Mouse (Mus musculus) liver, embryonic 14.5 days (tissue): ENCODE data around the gene Zfp619. TPM values are rescaled to one million over a fixed set of nuclear protein-coding genes. Genes with fewer than 3 reads are reported as not detected.
"Not testable (repeated sequence)": the region's sequence is repeated elsewhere in the genome, so short reads cannot be mapped to it uniquely, and the experiment has no call there.

ENCODE experiments used
- ATAC-seq: fragments of 200-750 bp; cut with Nextera tagmentation; 2 replicates; pipeline ENCODE4 v1.8.0; 2017; ENCODE audit warnings: moderate number of reproducible peaks, mild to moderate bottlenecking, moderate library complexity; ENCODE audit not compliant: insufficient read depth
- DNase-seq, 3 experiments: peaks; one replicate each; pipeline ENCODE4 v3.0.0-alpha.2; 2012 to 2013; ENCODE audit warnings: low read depth in 3 of 3, low spot score in 3 of 3
- H3K27ac ChIP-seq: fragments of 300-500 bp; sonication (generic); 2 replicates; pipeline ENCODE4 v1.5.1; 2014; ENCODE audit warnings: moderate library complexity, mild to moderate bottlenecking, control low read depth, inconsistent platforms
- H3K27me3 ChIP-seq: fragments of 300-500 bp; sonication (generic); 2 replicates; pipeline ENCODE4 v1.6.1; 2014; ENCODE audit warnings: mild to moderate bottlenecking, low read length, moderate library complexity; ENCODE audit not compliant: control insufficient read depth, insufficient read depth
- H3K36me3 ChIP-seq: fragments of 300-500 bp; sonication (generic); replicated peaks from 2 replicates; pipeline ENCODE4 v1.6.1; 2014; ENCODE audit warnings: low read depth; ENCODE audit not compliant: control insufficient read depth, insufficient read depth
- H3K4me1 ChIP-seq, 2 experiments: fragments of 200-500 bp in 1 of 2; fragments of 300-500 bp in 1 of 2; sonication (generic) in 1 of 2; replicated peaks; 2 replicates each; pipeline ENCODE4 v1.6.1; 2012 to 2014; ENCODE audit warnings: antibody characterized with exemption in 1 of 2, inconsistent platforms in 1 of 2, low read length in 1 of 2; ENCODE audit not compliant: control insufficient read depth in 2 of 2, insufficient read depth in 2 of 2
- H3K4me2 ChIP-seq: fragments of 300-500 bp; sonication (generic); 2 replicates; pipeline ENCODE4 v1.6.1; 2014; ENCODE audit warnings: low read depth, mild to moderate bottlenecking, control low read depth, moderate library complexity
- H3K4me3 ChIP-seq, 2 experiments: fragments of 200-500 bp in 1 of 2; fragments of 300-500 bp in 1 of 2; sonication (generic) in 1 of 2; 2 replicates each; pipeline ENCODE4 v1.5.1; 2012 to 2014; ENCODE audit warnings: low read depth in 2 of 2, low read length in 2 of 2, mild to moderate bottlenecking in 2 of 2, control low read depth in 1 of 2, inconsistent platforms in 1 of 2, moderate library complexity in 1 of 2; ENCODE audit not compliant: insufficient read depth in 1 of 2
- H3K9ac ChIP-seq: fragments of 300-500 bp; sonication (generic); replicated peaks from 2 replicates; pipeline ENCODE4 v1.6.1; 2014; ENCODE audit warnings: mild to moderate bottlenecking, control low read depth, moderate library complexity
- H3K9me3 ChIP-seq: fragments of 300-500 bp; sonication (generic); 2 replicates; pipeline ENCODE4 v1.6.1; 2016; ENCODE audit warnings: low read length, mixed read lengths; ENCODE audit not compliant: control insufficient read depth
- CTCF ChIP-seq: IDR thresholded peaks from 2 replicates; pipeline ENCODE4 v1.5.1; 2016; ENCODE audit warnings: antibody characterized with exemption, low read depth, control low read depth
- EP300 ChIP-seq: IDR thresholded peaks from 2 replicates; pipeline ENCODE4 v1.6.1; 2016; ENCODE audit warnings: antibody characterized with exemption, low read depth
- WGBS: fragments of 180-500 bp; shearing (Covaris S2); extraction: QIAGEN DNeasy Blood & Tissue Kit; methylation state at CpG from one replicate; pipeline ENCODE4 v1.1.7; 2014; ENCODE audit not compliant: insufficient replicate concordance; 5-methylcytosine and 5-hydroxymethylcytosine counted together
- polyA plus RNA-seq, 2 experiments: library from polyadenylated mRNA; depleted of rRNA in 1 of 2; stranded (reverse) in 1 of 2; unstranded in 1 of 2; fragments of >200 nt; fragmentation: Nextera tagmentation in 1 of 2; extraction: Ambion mirVana in 1 of 2; gene quantifications; 2 replicates each; pipeline versions ENCODE4 v1.2.1 to v1.2.3; 2012 to 2014

Zfp619 gene
- polyA plus RNA-seq, 2 experiments, result 0.25 to 0.29 TPM

- Histone ChIP-seq H3K27ac (no peak overlapping the region), H3K9ac (no peak overlapping the region)
- 77% methylated on average over 1 of the region's 1 CpGs for WGBS
Measured at GRCm38 (mm10) chr7:39588037-39588436, 70.5 kb downstream of the Zfp619 start.

GRCm38 (mm10) chr7:39588471-39589041 lies 71.0 kb downstream of the Zfp619 start:
- H3K4me2 ChIP-seq, result peak overlapping the region; percentile 43
- peak overlapping the region; percentile 13 to 32; a peak in 1 of 4 replicates for H3K4me3 ChIP-seq
- H3K27ac ChIP-seq, H3K4me1 ChIP-seq, H3K36me3 ChIP-seq, DNase-seq, H3K9me3 ChIP-seq, H3K27me3 ChIP-seq, H3K9ac ChIP-seq: not testable (repeated sequence)
- 1% methylated on average over 49 of the region's 62 CpGs for WGBS
- peak; percentile 71 for ATAC-seq

More at GRCm38 (mm10) chr7:39588037-39588436, 70.5 kb downstream of the Zfp619 start:
- H3K36me3 ChIP-seq, result no peaks in the 10 kb centered on the region
- no peaks in the 10 kb centered on the region for H3K4me1 ChIP-seq
- no peak for TF ChIP-seq EP300
- no peak for TF ChIP-seq CTCF
- peak overlapping the region; percentile 43 for H3K4me2 ChIP-seq
- H3K9me3 ChIP-seq, result no peaks in the 10 kb centered on the region
- ATAC-seq (no peak), DNase-seq (no peak)
- H3K4me3 ChIP-seq, result no peak overlapping the region
- H3K27me3 ChIP-seq, result no peaks in the 10 kb centered on the region

- H3K9ac ChIP-seq, H3K9me3 ChIP-seq, H3K36me3 ChIP-seq, DNase-seq, ATAC-seq, H3K4me3 ChIP-seq, H3K4me1 ChIP-seq, H3K27me3 ChIP-seq, H3K27ac ChIP-seq: not testable (repeated sequence)
- WGBS, result 45% methylated on average over 7 of the region's 7 CpGs
- H3K4me2 ChIP-seq, result peak overlapping the region; percentile 43
Measured at GRCm38 (mm10) chr7:39589044-39589443, 71.5 kb downstream of the Zfp619 start.

Other genes starting within 250 kb of the Zfp619 start
- not detected in 2 replicates for gene Gm5114, start 104.6 kb upstream of the Zfp619 start, polyA plus RNA-seq (2012; rRNA removed)
- gene Gm5114, start 104.6 kb upstream of the Zfp619 start, polyA plus RNA-seq (2014; fragmentation: Nextera tagmentation; extraction: Ambion mirVana), result not detected in 2 replicates